Mouse (Mus musculus) layer of hippocampus, adult 2 months (tissue): ENCODE measurements at regions not wholly inside any gene's neighbourhood (a gene's known extent, or its start where the extent isn't known, plus 50 kb on each side); places are given as distances from the start of the nearest gene placed in this dataset.
A peak's percentile ranks its signal among the peaks of the same experiment; 100 is the strongest.

Experiments used
- DNase-seq, 2 experiments: peaks; one replicate each; pipeline ENCODE4 v3.0.0; 2022; ENCODE audit warnings: low spot score in 2 of 2
- H3K27ac ChIP-seq: fragments of 200-600 bp; 2 replicates; pipeline ENCODE4 v1.8.1; 2022
- H3K4me3 ChIP-seq: fragments of 200-600 bp; 2 replicates; pipeline ENCODE4 v1.8.1; 2022; ENCODE audit warnings: mild to moderate bottlenecking
- CTCF ChIP-seq: fragments of 200-600 bp; conservative IDR thresholded peaks from 2 replicates; pipeline ENCODE4 v1.8.1; 2022; ENCODE audit warnings: antibody characterized with exemption, mild to moderate bottlenecking, moderate library complexity

DNA sequence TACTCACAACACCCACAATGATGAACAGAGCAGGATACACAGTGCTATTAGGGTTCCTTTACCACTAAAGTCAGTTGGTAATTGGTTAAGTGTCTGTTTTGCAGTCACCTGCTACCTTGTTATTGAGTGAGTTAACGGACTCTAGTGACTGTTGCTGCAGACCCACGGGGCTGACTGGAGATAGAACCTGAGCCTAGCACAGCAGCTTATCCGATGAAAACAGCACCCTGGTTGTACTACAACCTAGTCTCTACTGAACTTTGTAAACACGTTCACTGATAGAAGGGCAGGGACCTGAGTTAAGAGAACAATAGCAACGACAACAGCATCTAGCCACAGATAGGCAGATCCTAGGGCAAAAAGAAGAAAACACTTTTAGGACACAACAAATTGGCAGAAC is 206.8 kb downstream of the Pdgfra start:
- Histone ChIP-seq H3K4me3 (no peak overlapping the region), H3K27ac (no peak overlapping the region)
- no peak for TF ChIP-seq CTCF
- no peak for DNase-seq

DNA sequence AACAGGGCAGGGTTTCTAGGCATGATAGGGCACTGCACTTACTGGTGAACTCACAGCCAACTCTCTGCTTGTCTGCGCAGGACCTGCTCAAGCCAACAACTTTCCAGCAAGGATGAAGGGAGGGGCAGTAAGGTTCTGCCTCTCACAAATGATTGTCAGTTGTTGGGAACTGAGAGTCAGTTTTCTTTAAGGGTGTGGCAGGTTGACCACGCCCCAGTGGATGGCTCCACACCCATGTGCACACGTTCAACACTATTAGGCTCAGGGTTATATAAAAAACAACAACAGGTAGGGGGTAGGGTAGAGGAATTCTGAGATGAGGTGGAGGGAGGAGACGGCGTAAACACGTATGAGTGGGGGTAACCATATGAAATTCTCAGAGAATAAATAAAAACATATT is 210.9 kb upstream of the Kit start:
- Histone ChIP-seq H3K27ac (no peak overlapping the region), H3K4me3 (no peak overlapping the region)
- no peak for TF ChIP-seq CTCF
- no peak for DNase-seq

GRCm38 (mm10) chr5:75367282-75367681 is 207.4 kb upstream of the Kit start:
- TF ChIP-seq CTCF: no peak
- Histone ChIP-seq H3K4me3 (no peak overlapping the region), H3K27ac (no peak overlapping the region)
- DNase-seq: no peak

GRCm38 (mm10) chr5:75368691-75369090 is 206.0 kb upstream of the Kit start:
- TF ChIP-seq CTCF: no peak
- Histone ChIP-seq H3K27ac (no peak overlapping the region), H3K4me3 (no peak overlapping the region)
- no peak for DNase-seq

GRCm38 (mm10) chr5:75372849-75373248 is 201.9 kb upstream of the Kit start:
- H3K4me3 ChIP-seq: no peak overlapping the region
- peak; percentile 69 for TF ChIP-seq CTCF
- no peak for DNase-seq
- H3K27ac ChIP-seq: no peak overlapping the region

DNA sequence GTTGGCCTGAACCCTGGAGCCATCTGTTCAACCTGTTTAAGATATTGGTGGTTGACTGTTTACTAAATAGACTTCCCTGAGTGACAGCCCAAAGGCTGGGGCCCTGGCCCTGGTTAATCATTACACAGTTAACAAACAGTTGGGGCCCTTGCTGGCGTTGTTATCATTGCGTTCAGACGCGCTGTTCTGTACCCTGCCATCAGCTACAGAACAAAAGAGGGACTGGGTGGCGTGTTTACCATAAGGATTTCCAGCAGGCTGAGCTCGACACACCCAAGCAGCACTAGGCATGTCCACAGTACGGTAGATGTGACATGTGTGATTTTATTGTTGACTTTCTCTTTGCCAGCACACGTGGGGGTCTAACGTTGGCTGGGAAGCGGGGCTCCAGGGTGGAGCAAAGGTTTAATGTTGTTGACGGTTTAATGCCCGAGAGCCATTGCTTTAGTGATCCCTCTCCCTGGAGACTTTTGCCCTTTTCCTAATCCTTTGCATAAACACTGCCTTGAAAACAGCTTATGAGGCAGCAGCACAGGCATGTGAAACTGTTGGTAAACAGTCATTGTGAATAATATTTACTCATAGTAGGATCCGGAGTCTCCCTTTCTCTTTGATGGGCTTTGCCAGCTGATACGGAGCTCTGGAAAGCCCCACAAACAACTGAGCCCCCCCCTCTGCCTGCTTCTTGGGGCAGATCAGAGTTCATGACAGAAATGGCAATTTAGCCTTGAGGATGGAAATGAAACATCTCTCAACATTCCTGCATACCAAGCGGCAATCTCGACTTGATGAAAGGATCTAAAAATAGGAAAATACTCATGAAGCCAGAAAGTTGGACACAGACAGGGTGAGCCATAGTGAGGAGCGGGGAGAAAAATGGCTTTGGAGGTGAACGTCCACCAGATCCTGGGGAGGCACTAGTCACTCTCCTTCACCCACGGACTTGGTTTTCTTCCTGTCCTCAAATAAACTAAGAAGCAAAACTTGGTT is 197.1 kb upstream of the Kit start:
- no peak for TF ChIP-seq CTCF
- no peak overlapping the region for H3K27ac ChIP-seq
- H3K4me3 ChIP-seq: no peak overlapping the region
- DNase-seq: no peak

GRCm38 (mm10) chr5:75378655-75379054 is 196.1 kb upstream of the Kit start:
- no peak overlapping the region for H3K4me3 ChIP-seq
- no peak for DNase-seq
- no peak for TF ChIP-seq CTCF
- H3K27ac ChIP-seq: no peak overlapping the region

GRCm38 (mm10) chr5:75380340-75380739 is 194.4 kb upstream of the Kit start:
- Histone ChIP-seq H3K27ac (no peak overlapping the region), H3K4me3 (no peak overlapping the region)
- peak; percentile 53 for TF ChIP-seq CTCF
- no peak for DNase-seq

DNA sequence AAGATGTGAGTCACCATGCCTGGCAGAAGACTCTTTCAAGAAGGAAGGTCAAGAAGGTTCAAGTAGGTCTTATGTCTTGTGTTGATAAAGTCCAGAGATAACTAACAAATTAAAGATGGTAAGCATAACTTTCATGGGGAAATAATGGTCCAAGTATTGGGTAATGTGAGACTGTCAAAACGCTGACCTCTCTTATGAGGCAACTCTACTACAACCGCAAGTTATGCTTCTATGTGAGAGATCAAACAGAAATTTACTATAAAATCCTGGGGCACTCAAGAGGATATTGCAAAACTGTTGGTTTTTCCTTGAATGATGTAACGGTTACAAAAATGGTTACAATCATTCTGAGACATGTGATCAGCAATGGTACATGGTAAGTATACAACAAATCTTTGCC is 192.6 kb upstream of the Kit start:
- Histone ChIP-seq H3K4me3 (no peak overlapping the region), H3K27ac (no peak overlapping the region)
- no peak for DNase-seq
- TF ChIP-seq CTCF: no peak

DNA sequence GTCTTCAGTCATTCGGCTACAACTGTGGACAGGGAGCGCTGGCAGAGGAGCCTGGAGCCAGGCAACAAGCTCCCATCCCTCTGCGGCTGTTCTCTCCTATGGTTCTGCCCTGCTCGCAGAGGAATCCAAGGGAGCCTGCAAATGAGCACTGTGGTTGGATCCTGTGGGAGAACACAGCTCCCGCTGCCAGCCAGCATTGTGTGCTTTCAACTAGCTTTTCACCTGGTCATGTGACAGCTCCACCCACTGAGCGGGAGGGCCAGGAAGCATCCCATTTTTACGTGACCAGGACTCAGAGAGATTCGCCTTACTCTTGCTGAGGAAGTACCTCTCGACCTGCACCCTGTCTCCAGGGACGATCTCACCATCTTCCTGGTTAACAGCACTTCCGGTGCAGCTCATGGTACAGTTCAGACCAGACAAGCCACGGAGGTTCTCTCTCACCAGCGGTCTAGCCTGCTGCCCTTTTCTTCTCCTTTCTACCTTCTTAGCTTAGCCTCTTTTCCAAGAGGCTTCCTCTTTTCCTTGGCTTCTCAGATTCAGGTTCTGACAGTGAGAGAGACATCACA is 186.7 kb upstream of the Kit start:
- Histone ChIP-seq H3K27ac (peak overlapping the region; percentile 14; the same call in 1 of the 2 replicates), H3K4me3 (peak overlapping the region; percentile 33)
- DNase-seq: peak; percentile 14 to 23
- no peak for TF ChIP-seq CTCF

- DNase-seq: no peak
- no peak for TF ChIP-seq CTCF
- Histone ChIP-seq H3K4me3 (no peak overlapping the region), H3K27ac (no peak overlapping the region)
These were observed 185.9 kb upstream of the Kit start for GRCm38 (mm10) chr5:75388699-75389260.

DNA sequence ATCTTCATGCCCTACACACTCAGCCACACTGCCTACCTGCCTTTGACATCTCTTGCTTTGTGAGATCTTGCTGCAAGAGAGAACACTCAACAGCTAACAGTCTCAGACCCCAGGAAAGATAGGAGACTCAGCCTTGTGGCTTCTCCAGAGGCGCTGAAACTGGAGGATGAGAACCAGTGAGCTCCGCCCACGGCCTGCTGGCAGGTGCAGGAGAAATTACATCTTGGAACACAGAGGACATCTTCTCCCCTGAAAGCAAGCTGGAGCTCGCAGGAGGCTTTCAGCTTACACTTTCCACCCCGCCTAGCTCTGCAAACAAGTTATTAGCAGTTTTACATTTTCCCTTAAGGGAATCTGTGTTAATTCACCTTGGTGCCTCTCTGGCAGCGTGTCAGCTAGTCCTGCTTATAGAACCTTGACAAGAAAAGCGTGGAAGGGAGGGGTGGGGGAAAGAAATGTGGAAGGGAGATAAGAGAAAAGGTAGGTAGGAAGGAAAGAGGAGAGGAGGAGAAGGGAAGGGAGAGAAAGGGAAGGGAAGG is 185.2 kb upstream of the Kit start:
- Histone ChIP-seq H3K27ac (no peak overlapping the region), H3K4me3 (no peak overlapping the region)
- peak; percentile 5 to 24 for DNase-seq
- TF ChIP-seq CTCF: no peak

DNA sequence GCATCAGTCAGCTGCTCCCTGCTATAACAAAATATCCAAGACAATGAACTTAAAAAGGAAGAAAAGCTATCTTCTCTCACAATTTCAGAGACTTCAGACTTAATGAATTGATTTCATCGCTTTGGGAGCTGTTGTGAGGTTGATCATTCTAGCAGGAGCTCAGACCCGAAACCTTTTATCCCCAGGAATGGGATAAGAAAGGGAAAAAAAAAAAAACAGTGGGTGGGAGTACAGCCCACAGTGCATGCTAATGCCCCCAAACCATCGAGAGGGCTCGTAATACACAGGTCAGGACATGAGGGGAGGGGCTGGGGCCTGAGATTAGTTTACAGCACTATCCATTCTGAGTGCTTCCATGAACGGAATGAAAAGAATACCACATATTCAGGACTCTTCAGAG is 175.9 kb upstream of the Kit start:
- Histone ChIP-seq H3K4me3 (no peak overlapping the region), H3K27ac (no peak overlapping the region)
- no peak for TF ChIP-seq CTCF
- no peak for DNase-seq
